Mouse (Mus musculus) lung, postnatal 36 days (tissue): ENCODE data around the gene Basp1.
"Not testable (repeated sequence)": the region's sequence is repeated elsewhere in the genome, so short reads cannot be mapped to it uniquely, and the experiment has no call there.

ENCODE experiments used
- DNase-seq: peaks from one replicate; pipeline ENCODE4 v3.0.0; 2022; ENCODE audit warnings: mixed read lengths

Basp1 gene

GRCm38 (mm10) chr15:25413378-25413901 is at the start of gene Basp1:
Gene Basp1, minus strand, starts transcription at chr15:25413764.
- DNase-seq = peak; percentile 24

- not testable (repeated sequence) for DNase-seq
Observed at GRCm38 (mm10) chr15:25463076-25463475, 49.5 kb upstream of the Basp1 start.

GRCm38 (mm10) chr15:25462056-25462762 is 48.6 kb upstream of the Basp1 start:
- no peak for DNase-seq

GRCm38 (mm10) chr15:25459901-25460300 is 46.3 kb upstream of the Basp1 start:
- peak; percentile 66 for DNase-seq

- no peak for DNase-seq
Observed at GRCm38 (mm10) chr15:25457421-25457820, 43.9 kb upstream of the Basp1 start.

- DNase-seq = no peak
Observed at GRCm38 (mm10) chr15:25453538-25453937, 40.0 kb upstream of the Basp1 start.

- DNase-seq = no peak
Observed at GRCm38 (mm10) chr15:25449348-25449747, 35.8 kb upstream of the Basp1 start.

- DNase-seq = no peak
Observed at GRCm38 (mm10) chr15:25448703-25449340, 35.3 kb upstream of the Basp1 start.

- DNase-seq = no peak
Observed at GRCm38 (mm10) chr15:25447136-25447535, 33.6 kb upstream of the Basp1 start.

GRCm38 (mm10) chr15:25446155-25446487 is 32.6 kb upstream of the Basp1 start:
- no peak for DNase-seq

- DNase-seq = no peak
Observed at GRCm38 (mm10) chr15:25445361-25446154, 32.0 kb upstream of the Basp1 start.

GRCm38 (mm10) chr15:25444208-25444607 is 30.6 kb upstream of the Basp1 start:
- DNase-seq = no peak

GRCm38 (mm10) chr15:25443140-25443790 is 29.7 kb upstream of the Basp1 start:
- DNase-seq = no peak

GRCm38 (mm10) chr15:25441868-25442185 is 28.3 kb upstream of the Basp1 start:
- no peak for DNase-seq

- DNase-seq = peak; percentile 82
Observed at GRCm38 (mm10) chr15:25440991-25441867, 27.7 kb upstream of the Basp1 start.

GRCm38 (mm10) chr15:25440317-25440716 is 26.8 kb upstream of the Basp1 start:
- no peak for DNase-seq

- DNase-seq = no peak
Observed at GRCm38 (mm10) chr15:25432341-25432740, 18.8 kb upstream of the Basp1 start.

- DNase-seq = no peak
Observed at GRCm38 (mm10) chr15:25430167-25430566, 16.6 kb upstream of the Basp1 start.

GRCm38 (mm10) chr15:25429007-25429406 is 15.4 kb upstream of the Basp1 start:
- DNase-seq = no peak

GRCm38 (mm10) chr15:25428551-25428950 is 15.0 kb upstream of the Basp1 start:
- DNase-seq = peak; percentile 61

- no peak for DNase-seq
Observed at GRCm38 (mm10) chr15:25420266-25420665, 6.7 kb upstream of the Basp1 start.

GRCm38 (mm10) chr15:25416367-25416766 is 2.8 kb upstream of the Basp1 start:
- no peak for DNase-seq
